Mouse (Mus musculus): ENCODE data around the gene Gm572. TPM values are rescaled to one million over a fixed set of nuclear protein-coding genes. Genes with fewer than 3 reads are reported as not detected.

Gm572 gene
- polyA plus RNA-seq, 1 experiment, result not detected

DNA sequence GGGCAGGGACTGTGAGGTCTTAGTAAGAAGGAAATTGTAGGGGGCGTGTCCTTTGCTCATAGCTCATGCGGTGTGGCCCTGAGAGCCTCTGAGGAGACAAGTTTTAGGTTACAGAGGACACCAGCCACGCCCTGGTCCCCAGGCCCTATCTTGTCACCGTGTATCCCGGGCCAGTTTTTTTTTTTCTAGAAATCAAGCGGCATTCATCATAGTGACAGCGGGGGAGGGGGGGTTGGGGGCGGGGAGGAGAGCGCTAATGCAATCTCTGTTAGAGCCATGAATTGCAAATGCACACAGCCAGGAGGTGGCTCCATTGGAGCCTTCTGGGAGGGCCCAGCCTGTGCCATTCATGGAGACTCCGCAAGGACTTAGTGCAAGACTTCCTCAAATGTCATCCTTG lies 68.2 kb downstream of the Gm572 start:
- TF ChIP-seq POLR2A (IDR thresholded peaks at IDR 0.05; ENCODE audit: insufficient read depth, low read depth, low read length) (no peak), CTCF (IDR thresholded peaks at IDR 0.05; ENCODE audit: insufficient read depth, low read depth, low read length) (no peak)
- Histone ChIP-seq H3K4me1 (ENCODE audit: control insufficient read depth, insufficient read depth, low read length) (peaks cover 20% of the 10 kb centered on the region), H3K4me3 (ENCODE audit: insufficient read depth, low read depth, low read length) (no peak overlapping the region), H3K27ac (ENCODE audit: insufficient read depth, low read depth, low read length) (no peak overlapping the region)
- 29% methylated on average over 10 of the region's 10 CpGs for WGBS

DNA sequence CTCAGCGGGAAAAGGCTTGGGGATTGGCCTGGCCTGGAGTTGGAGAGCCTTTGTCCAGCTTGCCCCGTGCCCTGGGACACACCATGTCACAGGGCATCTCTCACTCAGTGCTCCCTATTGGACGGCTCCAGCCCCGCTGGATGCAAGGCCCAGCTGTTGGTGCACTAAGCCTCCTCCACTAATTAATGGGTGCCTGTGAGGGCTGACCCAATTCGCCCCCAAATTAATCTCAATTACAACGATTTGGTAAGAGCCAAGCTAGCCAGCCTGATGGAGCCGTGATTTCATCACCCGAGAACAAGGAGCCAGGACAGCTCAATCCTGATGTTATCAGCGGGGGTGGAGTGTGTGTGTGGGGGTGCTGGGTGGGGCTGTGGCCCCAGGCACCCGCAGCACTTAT lies 69.5 kb downstream of the Gm572 start:
- WGBS, result 26% methylated on average over 10 of the region's 10 CpGs
- Histone ChIP-seq H3K4me3 (ENCODE audit: insufficient read depth, low read depth, low read length) (no peak overlapping the region), H3K27ac (ENCODE audit: insufficient read depth, low read depth, low read length) (no peak overlapping the region), H3K4me1 (ENCODE audit: control insufficient read depth, insufficient read depth, low read length) (peaks cover 20% of the 10 kb centered on the region)
- TF ChIP-seq POLR2A (IDR thresholded peaks at IDR 0.05; ENCODE audit: insufficient read depth, low read depth, low read length), result no peak
- no peak for TF ChIP-seq CTCF (IDR thresholded peaks at IDR 0.05; ENCODE audit: insufficient read depth, low read depth, low read length)

DNA sequence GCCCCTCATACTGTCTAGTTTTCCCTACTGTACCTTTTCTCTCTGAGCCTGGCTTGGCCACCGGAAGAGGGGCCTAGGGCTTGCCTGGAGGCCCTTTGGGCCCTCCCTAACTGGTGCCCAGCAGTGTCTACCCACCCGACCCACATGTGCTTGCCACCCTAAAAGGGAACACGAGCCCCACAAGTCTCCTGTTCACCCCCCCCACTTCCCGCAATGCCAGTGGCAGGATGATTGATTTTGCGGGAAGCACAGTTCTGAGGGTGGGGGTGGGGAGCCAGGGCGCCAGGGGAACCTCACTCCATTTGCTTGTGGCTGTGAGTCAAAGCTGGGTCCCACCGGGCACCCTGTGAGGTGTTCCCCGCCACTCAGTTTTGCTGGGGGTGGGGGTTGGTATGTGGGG lies 70.9 kb downstream of the Gm572 start:
- TF ChIP-seq POLR2A (IDR thresholded peaks at IDR 0.05; ENCODE audit: insufficient read depth, low read depth, low read length) (no peak), CTCF (IDR thresholded peaks at IDR 0.05; ENCODE audit: insufficient read depth, low read depth, low read length) (no peak)
- no peak overlapping the region for H3K27ac ChIP-seq (ENCODE audit: insufficient read depth, low read depth, low read length)
- 84% methylated on average over 8 of the region's 8 CpGs for WGBS
- peaks cover 18% of the 10 kb centered on the region for H3K4me1 ChIP-seq (ENCODE audit: control insufficient read depth, insufficient read depth, low read length)
- H3K4me3 ChIP-seq (ENCODE audit: insufficient read depth, low read depth, low read length), result no peak overlapping the region

DNA sequence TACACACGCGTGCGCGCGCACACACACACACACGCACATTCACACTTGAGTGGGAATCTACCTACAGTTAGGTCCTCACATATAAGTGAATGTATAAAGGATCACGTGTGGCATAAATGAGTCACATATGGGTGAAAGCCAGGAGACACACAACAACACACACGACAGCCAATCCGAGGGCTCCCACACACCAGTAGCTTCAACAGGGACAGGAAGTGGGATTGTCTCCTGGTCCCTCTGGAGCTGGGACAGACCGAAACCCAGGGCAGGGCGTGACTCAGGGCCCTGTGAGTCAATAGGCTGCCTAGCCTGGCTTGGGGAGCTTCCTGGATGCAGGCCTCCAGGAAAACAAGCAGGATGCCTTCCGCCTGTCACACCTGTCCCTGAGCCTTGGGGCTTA lies 71.6 kb downstream of the Gm572 start:
- TF ChIP-seq CTCF (IDR thresholded peaks at IDR 0.05; ENCODE audit: insufficient read depth, low read depth, low read length) (no peak), POLR2A (IDR thresholded peaks at IDR 0.05; ENCODE audit: insufficient read depth, low read depth, low read length) (no peak)
- no peak overlapping the region for H3K27ac ChIP-seq (ENCODE audit: insufficient read depth, low read depth, low read length)
- no peak overlapping the region for H3K4me3 ChIP-seq (ENCODE audit: insufficient read depth, low read depth, low read length)
- WGBS, result 96% methylated on average over 12 of the region's 12 CpGs
- H3K4me1 ChIP-seq (ENCODE audit: control insufficient read depth, insufficient read depth, low read length), result peaks cover 16% of the 10 kb centered on the region

DNA sequence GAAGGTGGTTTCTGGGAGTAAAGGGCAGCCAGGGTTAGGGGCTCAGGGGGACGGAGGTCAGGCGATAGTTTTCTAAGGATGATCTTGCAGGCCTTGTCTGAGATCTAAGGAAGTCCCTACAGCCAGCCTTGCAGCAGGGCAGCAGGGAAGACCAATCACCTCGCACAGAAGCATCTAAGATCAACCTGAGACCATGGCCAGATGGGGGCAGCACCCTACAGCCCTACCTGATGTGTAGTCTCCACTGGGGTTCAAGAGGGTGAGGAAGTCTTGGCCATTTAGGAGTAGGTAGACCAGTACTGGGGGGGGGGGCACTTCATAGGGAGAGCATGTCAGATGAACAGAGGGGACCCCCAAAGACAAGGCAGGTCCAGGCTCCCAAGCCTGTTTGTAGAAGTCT lies 72.3 kb downstream of the Gm572 start:
- no peak for TF ChIP-seq CTCF (IDR thresholded peaks at IDR 0.05; ENCODE audit: insufficient read depth, low read depth, low read length)
- TF ChIP-seq POLR2A (IDR thresholded peaks at IDR 0.05; ENCODE audit: insufficient read depth, low read depth, low read length), result no peak
- Histone ChIP-seq H3K4me1 (ENCODE audit: control insufficient read depth, insufficient read depth, low read length) (peaks cover 16% of the 10 kb centered on the region), H3K27ac (ENCODE audit: insufficient read depth, low read depth, low read length) (no peak overlapping the region), H3K4me3 (ENCODE audit: insufficient read depth, low read depth, low read length) (no peak overlapping the region)
- WGBS, result 79% methylated on average over 3 of the region's 3 CpGs

Other genes with a start within 250 kb of the Gm572 start
- gene Ubiad1, start 198.5 kb upstream of the Gm572 start, polyA plus RNA-seq (2012; ENCODE audit: insufficient read depth, insufficient read length, low replicate concordance, missing spikeins), result not detected in 2 replicates
- gene Mtor, start 194.7 kb upstream of the Gm572 start, polyA plus RNA-seq (2012; ENCODE audit: insufficient read depth, insufficient read length, low replicate concordance, missing spikeins), result 53.3 TPM in 1 of 2 replicates, not detected in the other
- gene Angptl7, start 142.9 kb upstream of the Gm572 start, polyA plus RNA-seq (2012; ENCODE audit: insufficient read depth, insufficient read length, low replicate concordance, missing spikeins), result not detected in 2 replicates
- gene Exosc10, start 84.9 kb upstream of the Gm572 start, polyA plus RNA-seq (2012; ENCODE audit: insufficient read depth, insufficient read length, low replicate concordance, missing spikeins), result not detected in 2 replicates
- not detected in 2 replicates for gene Srm, start 51.8 kb upstream of the Gm572 start, polyA plus RNA-seq (2012; ENCODE audit: insufficient read depth, insufficient read length, low replicate concordance, missing spikeins)
- not detected in 2 replicates for gene Masp2, start 40.8 kb upstream of the Gm572 start, polyA plus RNA-seq (2012; ENCODE audit: insufficient read depth, insufficient read length, low replicate concordance, missing spikeins)
- gene Tardbp, start 16.3 kb upstream of the Gm572 start, polyA plus RNA-seq (2012; ENCODE audit: insufficient read depth, insufficient read length, low replicate concordance, missing spikeins), result 433 and 939 TPM in 2 replicates
- gene Casz1, start 161.1 kb downstream of the Gm572 start, polyA plus RNA-seq (2012; ENCODE audit: insufficient read depth, insufficient read length, low replicate concordance, missing spikeins), result not detected in 2 replicates

Measured in olfactory bulb, adult 2 months (tissue).